ENCODE assay signal across 26 mouse cellular contexts in genomic region chr14:46839326-46839725, GRCm38 (mm10). TPM values are rescaled to one million over a fixed set of nuclear protein-coding genes. Genes with fewer than 3 reads are reported as not detected.
DNase-seq lines count a peak whose midpoint lies in the region; ATAC-seq lines count a peak whose summit lies in the region.
"Had no signal": no experiment of that assay in that cellular context is flagged by ENCODE, and none has a peak within 500 bp of the region (broad histone marks: within the 10 kb centered on the region; RNA-seq: fewer than 3 reads in every experiment).

No protein-coding gene starts in this region.

- H3K9ac ChIP-seq in lung, embryonic 15.5 days: no peak overlapping the region
- H3K9ac ChIP-seq: embryonic facial prominence, embryonic 15.5 days; forebrain, postnatal 0 days; hindbrain, embryonic 13.5 days had no signal

- H3K4me3 ChIP-seq in lung, embryonic 15.5 days: no peak overlapping the region
- H3K4me3 ChIP-seq: embryonic facial prominence, embryonic 15.5 days; gastrocnemius, adult 2 months; hindbrain, embryonic 10.5 days; hindbrain, embryonic 13.5 days had no signal

- no peaks in the 10 kb centered on the region for H3K27me3 ChIP-seq in lung, embryonic 15.5 days
- H3K27me3 ChIP-seq: CH12.LX; embryonic facial prominence, embryonic 15.5 days; hindbrain, embryonic 13.5 days; Patski had no signal

- H3K4me2 ChIP-seq in lung, embryonic 15.5 days: no peak overlapping the region; the same call in 1 of the 2 replicates
- H3K4me2 ChIP-seq: embryonic facial prominence, embryonic 15.5 days; hindbrain, embryonic 13.5 days had no signal

- 30% methylated on average over 4 of the region's 4 CpGs for WGBS in lung, embryonic 15.5 days

- peaks cover 18% of the 10 kb centered on the region for H3K36me3 ChIP-seq in lung, embryonic 15.5 days

- peak overlapping the region; percentile 61 for H3K27ac ChIP-seq in lung, embryonic 15.5 days
- H3K27ac ChIP-seq: embryonic facial prominence, embryonic 15.5 days; gastrocnemius, adult 2 months; hindbrain, embryonic 10.5 days; hindbrain, embryonic 13.5 days had no signal

- no peaks in the 10 kb centered on the region for H3K9me3 ChIP-seq in lung, embryonic 15.5 days
- H3K9me3 ChIP-seq: embryonic facial prominence, embryonic 15.5 days; G1E; hindbrain, embryonic 10.5 days; hindbrain, embryonic 13.5 days had no signal

- ATAC-seq in lung, embryonic 15.5 days (ENCODE audit: borderline replicate concordance, extremely low read depth, low FRiP score, low TSS enrichment): peak; percentile 88
- ATAC-seq: forebrain, embryonic 14.5 days; forebrain, postnatal 0 days; hindbrain, embryonic 16.5 days; Patski had no signal

- peak; percentile 19 for DNase-seq in heart, adult 11 months
- DNase-seq in heart, postnatal 4 days: no peak
- no peak for DNase-seq in lung, adult 18-20 months
- peak; percentile 44 for DNase-seq in lung, postnatal 10 days
- peak; percentile 35 for DNase-seq in lung, postnatal 36 days
- no peak for DNase-seq in urinary bladder, postnatal 36 days (ENCODE audit: low spot score in 2 of 2)
- DNase-seq: adrenal gland, postnatal 14 days; B cell, adult 2 months; cerebellum, adult 11 months; cerebellum, adult 2 months; cerebellum, postnatal 10 days; cerebellum, postnatal 36 days; embryo, embryonic 11 days; forebrain, postnatal 0 days; gastrocnemius, adult 2 months; gastrocnemius, postnatal 14 days; heart, adult 18-20 months had no signal

- peaks cover 13% of the 10 kb centered on the region for H3K4me1 ChIP-seq in lung, embryonic 15.5 days
- H3K4me1 ChIP-seq: embryonic facial prominence, embryonic 15.5 days; hindbrain, embryonic 13.5 days had no signal

RNA-seq across cellular contexts. Expression of gene Cgrrf1, which starts 7.4 kb away (rescaled TPM):
- total RNA-seq in heart, postnatal 4 days (2021): 10 to 100 TPM; 26.4 to 26.8 TPM
- polyA plus RNA-seq in lung, embryonic 15.5 days (2015; fragmentation: Nextera tagmentation; extraction: Ambion mirVana): 46.0 and 47.1 TPM in 2 replicates

RNA-seq across cellular contexts. Expression of gene Gmfb, which starts 17.3 kb away (rescaled TPM):
- 10 to 100 TPM; 53.6 to 54.1 TPM for total RNA-seq in heart, postnatal 4 days (2021)
- polyA plus RNA-seq in lung, embryonic 15.5 days (2015; fragmentation: Nextera tagmentation; extraction: Ambion mirVana): 69.5 and 69.7 TPM in 2 replicates

RNA-seq across cellular contexts. Expression of gene Samd4, which starts 43.3 kb away (rescaled TPM):
- total RNA-seq in heart, postnatal 4 days (2021): 10 to 100 TPM; 76.5 to 84.4 TPM
- polyA plus RNA-seq in lung, embryonic 15.5 days (2015; fragmentation: Nextera tagmentation; extraction: Ambion mirVana): 6.4 and 6.5 TPM in 2 replicates
- polyA plus RNA-seq: G1E had no signal

RNA-seq across cellular contexts. Expression of gene Cnih1, which starts 51.1 kb away (rescaled TPM):
- total RNA-seq in heart, postnatal 4 days (2021): 10 to 100 TPM; 78.8 to 81.1 TPM
- 182 TPM in 2 replicates for polyA plus RNA-seq in lung, embryonic 15.5 days (2015; fragmentation: Nextera tagmentation; extraction: Ambion mirVana)

Comparison
In these comparisons a context has a peak if more than half of its experiments do, and no peak if none do; other contexts are left out.
1. DNase-seq: peak in heart, adult 11 months (single experiment), lung, postnatal 10 days (single experiment) and lung, postnatal 36 days (single experiment); none in heart, postnatal 4 days (single experiment), lung, adult 18-20 months (0 of 2) and urinary bladder, postnatal 36 days (0 of 2).